Mouse (Mus musculus) hindbrain, embryonic 16.5 days (tissue): ENCODE measurements at regions not wholly inside any gene's neighbourhood (a gene's known extent, or its start where the extent isn't known, plus 50 kb on each side); places are given as distances from the start of the nearest gene placed in this dataset.

Source experiments
- ATAC-seq: fragments of 200-750 bp; cut with Nextera tagmentation; 2 replicates; pipeline ENCODE4 v1.8.0; 2017; ENCODE audit warnings: moderate TSS enrichment, moderate library complexity
- H3K27ac ChIP-seq: fragments of 300-500 bp; sonication (generic); 2 replicates; pipeline ENCODE4 v1.5.1; 2014; ENCODE audit warnings: low read depth, mild to moderate bottlenecking, control low read depth, low read length, moderate library complexity
- H3K27me3 ChIP-seq: fragments of 300-500 bp; sonication (generic); replicated peaks from 2 replicates; pipeline ENCODE4 v1.6.1; 2014; ENCODE audit warnings: low read length; ENCODE audit not compliant: control insufficient read depth, insufficient read depth
- H3K36me3 ChIP-seq: fragments of 300-500 bp; sonication (generic); 2 replicates; pipeline ENCODE4 v1.6.1; 2014; ENCODE audit warnings: mild to moderate bottlenecking, low read length, moderate library complexity, mixed read lengths; ENCODE audit not compliant: control insufficient read depth, insufficient read depth
- H3K4me1 ChIP-seq: fragments of 300-500 bp; sonication (generic); 2 replicates; pipeline ENCODE4 v1.6.1; 2014; ENCODE audit warnings: low read depth, low read length; ENCODE audit not compliant: control insufficient read depth, insufficient read depth
- H3K4me2 ChIP-seq: fragments of 300-500 bp; sonication (generic); 2 replicates; pipeline ENCODE4 v1.6.1; 2014; ENCODE audit warnings: mild to moderate bottlenecking, low read length, control low read depth, moderate library complexity
- H3K4me3 ChIP-seq: fragments of 300-500 bp; sonication (generic); 2 replicates; pipeline ENCODE4 v1.5.1; 2014; ENCODE audit warnings: mild to moderate bottlenecking, low read length, control low read depth, moderate library complexity
- H3K9ac ChIP-seq: fragments of 300-500 bp; sonication (generic); 2 replicates; pipeline ENCODE4 v1.6.1; 2014; ENCODE audit warnings: low read depth, mild to moderate bottlenecking, control low read depth, low read length, moderate library complexity
- H3K9me3 ChIP-seq: fragments of 300-500 bp; sonication (generic); 2 replicates; pipeline ENCODE4 v1.6.1; 2014; ENCODE audit warnings: mild to moderate bottlenecking, low read length, moderate library complexity; ENCODE audit not compliant: control insufficient read depth
- WGBS: fragments of 180-500 bp; shearing (Covaris S2); extraction: QIAGEN DNeasy Blood & Tissue Kit; methylation state at CpG from one replicate; pipeline ENCODE4 v1.1.7; 2014; 5-methylcytosine and 5-hydroxymethylcytosine counted together

- no peak for ATAC-seq
- Histone ChIP-seq H3K27me3 (no peaks in the 10 kb centered on the region), H3K4me3 (no peak overlapping the region), H3K36me3 (no peaks in the 10 kb centered on the region), H3K9me3 (no peaks in the 10 kb centered on the region), H3K4me1 (no peaks in the 10 kb centered on the region), H3K4me2 (no peak overlapping the region), H3K9ac (no peak overlapping the region), H3K27ac (no peak overlapping the region)
- WGBS, result 89% methylated on average over 3 of the region's 3 CpGs
Measured at GRCm38 (mm10) chr4:47649951-47650350, 175.5 kb downstream of the Sec61b start.

GRCm38 (mm10) chr4:47651521-47651920 lies 177.1 kb downstream of the Sec61b start:
- Histone ChIP-seq H3K4me3 (no peak overlapping the region), H3K4me2 (no peak overlapping the region), H3K4me1 (no peaks in the 10 kb centered on the region), H3K36me3 (no peaks in the 10 kb centered on the region), H3K9ac (no peak overlapping the region), H3K9me3 (no peaks in the 10 kb centered on the region), H3K27me3 (no peaks in the 10 kb centered on the region), H3K27ac (no peak overlapping the region)
- ATAC-seq, result no peak
- 76% methylated on average over 10 of the region's 10 CpGs for WGBS

GRCm38 (mm10) chr4:47653143-47653542 lies 178.7 kb downstream of the Sec61b start:
- no peak for ATAC-seq
- Histone ChIP-seq H3K27ac (no peak overlapping the region), H3K27me3 (no peaks in the 10 kb centered on the region), H3K4me1 (no peaks in the 10 kb centered on the region), H3K4me3 (no peak overlapping the region), H3K9ac (no peak overlapping the region), H3K4me2 (no peak overlapping the region), H3K9me3 (no peaks in the 10 kb centered on the region), H3K36me3 (no peaks in the 10 kb centered on the region)
- WGBS, result 48% methylated on average over 2 of the region's 2 CpGs

GRCm38 (mm10) chr4:47669519-47669918 lies 195.1 kb downstream of the Sec61b start:
- Histone ChIP-seq H3K27me3 (no peaks in the 10 kb centered on the region), H3K27ac (no peak overlapping the region), H3K9ac (no peak overlapping the region), H3K9me3 (no peaks in the 10 kb centered on the region), H3K4me1 (no peaks in the 10 kb centered on the region), H3K4me3 (no peak overlapping the region), H3K36me3 (no peaks in the 10 kb centered on the region), H3K4me2 (no peak overlapping the region)
- WGBS, result 73% methylated on average over 5 of the region's 5 CpGs
- no peak for ATAC-seq

- Histone ChIP-seq H3K27me3 (no peaks in the 10 kb centered on the region), H3K9ac (no peak overlapping the region), H3K4me3 (no peak overlapping the region), H3K9me3 (no peaks in the 10 kb centered on the region), H3K4me1 (no peaks in the 10 kb centered on the region), H3K36me3 (no peaks in the 10 kb centered on the region), H3K4me2 (no peak overlapping the region), H3K27ac (no peak overlapping the region)
- ATAC-seq, result no peak
- WGBS, result 82% methylated on average over 3 of the region's 3 CpGs
Measured at GRCm38 (mm10) chr4:47670476-47670875, 196.0 kb downstream of the Sec61b start.

- ATAC-seq, result no peak
- H3K9me3 ChIP-seq, result no peaks in the 10 kb centered on the region
- H3K9ac ChIP-seq, result no peak overlapping the region
- no peaks in the 10 kb centered on the region for H3K36me3 ChIP-seq
- no peak overlapping the region for H3K27ac ChIP-seq
- no peaks in the 10 kb centered on the region for H3K4me1 ChIP-seq
- no peaks in the 10 kb centered on the region for H3K27me3 ChIP-seq
- H3K4me3 ChIP-seq, result no peak overlapping the region
- H3K4me2 ChIP-seq, result no peak overlapping the region
- 92% methylated on average over 5 of the region's 5 CpGs for WGBS
Measured at GRCm38 (mm10) chr4:47671362-47671761, 196.9 kb downstream of the Sec61b start.

- no peaks in the 10 kb centered on the region for H3K27me3 ChIP-seq
- no peak overlapping the region for H3K27ac ChIP-seq
- 84% methylated on average over 4 of the region's 4 CpGs for WGBS
- H3K4me1 ChIP-seq, result no peaks in the 10 kb centered on the region
- no peak overlapping the region for H3K4me2 ChIP-seq
- H3K9ac ChIP-seq, result no peak overlapping the region
- no peaks in the 10 kb centered on the region for H3K9me3 ChIP-seq
- no peak for ATAC-seq
- H3K4me3 ChIP-seq, result no peak overlapping the region
- no peaks in the 10 kb centered on the region for H3K36me3 ChIP-seq
Measured at GRCm38 (mm10) chr4:47681141-47681540, 206.7 kb downstream of the Sec61b start.

GRCm38 (mm10) chr4:47691207-47691606 lies 216.7 kb downstream of the Sec61b start:
- H3K4me1 ChIP-seq, result no peaks in the 10 kb centered on the region
- H3K27me3 ChIP-seq, result no peaks in the 10 kb centered on the region
- no peak for ATAC-seq
- H3K4me2 ChIP-seq, result no peak overlapping the region
- no peaks in the 10 kb centered on the region for H3K9me3 ChIP-seq
- H3K27ac ChIP-seq, result no peak overlapping the region
- WGBS, result 97% methylated on average over 2 of the region's 2 CpGs
- H3K36me3 ChIP-seq, result no peaks in the 10 kb centered on the region
- no peak overlapping the region for H3K9ac ChIP-seq
- no peak overlapping the region for H3K4me3 ChIP-seq

- Histone ChIP-seq H3K9me3 (no peaks in the 10 kb centered on the region), H3K9ac (no peak overlapping the region), H3K27ac (no peak overlapping the region), H3K36me3 (no peaks in the 10 kb centered on the region), H3K27me3 (no peaks in the 10 kb centered on the region), H3K4me3 (no peak overlapping the region), H3K4me2 (no peak overlapping the region), H3K4me1 (no peaks in the 10 kb centered on the region)
- ATAC-seq, result no peak
Measured at GRCm38 (mm10) chr4:47692654-47693053, 218.2 kb downstream of the Sec61b start.

GRCm38 (mm10) chr4:47693221-47693620 lies 218.8 kb downstream of the Sec61b start:
- WGBS, result 78% methylated on average over 12 of the region's 12 CpGs
- Histone ChIP-seq H3K4me1 (no peaks in the 10 kb centered on the region), H3K9ac (no peak overlapping the region), H3K4me3 (no peak overlapping the region), H3K4me2 (no peak overlapping the region), H3K27ac (no peak overlapping the region), H3K27me3 (no peaks in the 10 kb centered on the region), H3K9me3 (no peaks in the 10 kb centered on the region), H3K36me3 (no peaks in the 10 kb centered on the region)
- ATAC-seq, result no peak
